Mouse (Mus musculus) heart, postnatal 0 days (tissue): ENCODE results near the gene Arid2.

Source experiments
- CTCF ChIP-seq: IDR thresholded peaks from 2 replicates; pipeline ENCODE4 v1.5.1; 2016; ENCODE audit warnings: antibody characterized with exemption, control low read depth, low read depth
- EP300 ChIP-seq: IDR thresholded peaks from 2 replicates; pipeline ENCODE4 v1.6.1; 2016; ENCODE audit warnings: antibody characterized with exemption, low read depth

- TF ChIP-seq CTCF (no peak), EP300 (no peak)
Measured at GRCm38 (mm10) chr15:96371311-96371710, 84.0 kb downstream of the Arid2 start.
